Comparison of ENCODE assay signal across 8 mouse cellular contexts in genomic region chr10:118049330-118049729, GRCm38 (mm10).
DNase-seq lines count a peak whose midpoint lies in the region; ATAC-seq and TF ChIP-seq lines count a peak whose summit lies in the region.

No protein-coding gene starts in this region.

- intact Hi-C loops in left cerebral cortex, adult 2 months (cut with DNase I) = loop anchor here (5.0 kb wide), 1 partner anchor 202 kb away; the partner anchor contains the start of gene Rap1b

- H3K36me3 ChIP-seq in heart, postnatal 0 days (replicated peaks; ENCODE audit: control insufficient read depth, insufficient read depth, low read length) = no peaks in the 10 kb centered on the region

- peak overlapping the region; percentile 36 for H3K4me2 ChIP-seq in heart, postnatal 0 days (ENCODE audit: low read depth, low read length)

- no peak overlapping the region; the same call in 1 of the 2 replicates for H3K27ac ChIP-seq in left cerebral cortex, adult 2 months
- peak overlapping the region; percentile 76 for H3K27ac ChIP-seq in heart, postnatal 0 days (ENCODE audit: low read depth)

- no peaks in the 10 kb centered on the region for H3K27me3 ChIP-seq in heart, postnatal 0 days (ENCODE audit: control insufficient read depth, insufficient read depth, low read length)

- TF ChIP-seq CTCF in left cerebral cortex, adult 2 months (IDR thresholded peaks at IDR 0.05) = no peak
- TF ChIP-seq CTCF in heart, postnatal 0 days (IDR thresholded peaks at IDR 0.05; ENCODE audit: low read depth) = no peak

- peak; percentile 95 for TF ChIP-seq EP300 in heart, postnatal 0 days (IDR thresholded peaks at IDR 0.05; ENCODE audit: low read depth)

- H3K4me1 ChIP-seq in heart, postnatal 0 days (ENCODE audit: control insufficient read depth, insufficient read depth) = peaks cover 10% of the 10 kb centered on the region; the same call in 1 of the 2 replicates

- ATAC-seq in heart, postnatal 0 days (ENCODE audit: insufficient read depth, low read depth) = peak; percentile 92
- no peak for ATAC-seq in inflammation-experienced regulatory T-cells, adult 6 months

- WGBS in heart, postnatal 0 days = 33% methylated on average over 10 of the region's 10 CpGs

- H3K4me3 ChIP-seq in left cerebral cortex, adult 2 months = no peak overlapping the region
- no peak overlapping the region for H3K4me3 ChIP-seq in heart, postnatal 0 days (ENCODE audit: low read depth, low read length)

- DNase-seq in left cerebral cortex, adult 2 months (ENCODE audit: extremely low spot score in 1 of 2, low spot score in 2 of 2) = peak; percentile 14 to 18
- DNase-seq in left cerebral cortex, adult 11 months (ENCODE audit: low spot score) = no peak
- DNase-seq in adrenal gland, adult 18-20 months (ENCODE audit: low spot score in 2 of 2) = peak; percentile 58 to 67
- DNase-seq in cerebellum, adult 9-10 months = peak; percentile 76
- DNase-seq in heart, postnatal 0 days (ENCODE audit: low spot score) = peak; percentile 89
- peak; percentile 92 for DNase-seq in lung, postnatal 36 days
- DNase-seq in neural tube, embryonic 10.5 days (ENCODE audit: extremely low spot score, low spot score) = no peak

- H3K9ac ChIP-seq in heart, postnatal 0 days (replicated peaks; ENCODE audit: low read depth, low read length) = no peak overlapping the region

- 0 out of 2 replicates have a peak, but pooled peaks cover 5% of the 10 kb centered on the region for H3K9me3 ChIP-seq in heart, postnatal 0 days (replicated peaks; ENCODE audit: control insufficient read depth, low read length)

Comparison
In these comparisons a context has a peak if more than half of its experiments do, and no peak if none do; other contexts are left out.
1. DNase-seq: peak in left cerebral cortex, adult 2 months (2 of 2), adrenal gland, adult 18-20 months (2 of 2), cerebellum, adult 9-10 months (single experiment), heart, postnatal 0 days (single experiment) and lung, postnatal 36 days (single experiment); none in left cerebral cortex, adult 11 months (single experiment) and neural tube, embryonic 10.5 days (single experiment).